Mouse (Mus musculus): Measurements from ENCODE around the gene Mcm3.

- no peak for TF ChIP-seq CTCF (IDR thresholded peaks at IDR 0.05; ENCODE audit: control insufficient read depth, insufficient read depth, low read length)
- TF ChIP-seq POLR2A (IDR thresholded peaks at IDR 0.05; ENCODE audit: borderline replicate concordance, control insufficient read depth, low read depth, low read length) = no peak
Observed at GRCm38 (mm10) chr1:20839911-20840310, 19.8 kb upstream of the Mcm3 start.

Data from bone marrow, adult 2 months (tissue).